Mouse (Mus musculus) MEL (cell line): ENCODE results near the gene Ppp2r5d. TPM values are rescaled to one million over a fixed set of nuclear protein-coding genes. Genes with fewer than 3 reads are reported as not detected.
A peak's percentile ranks its signal among the peaks of the same experiment; 100 is the strongest.

ENCODE experiments used
- DNase-seq: peaks from one replicate; pipeline ENCODE4 v3.0.0; 2011; ENCODE audit warnings: low read depth, low spot score
- H3K27ac ChIP-seq: 2 replicates; pipeline ENCODE4 v1.5.1; 2012; ENCODE audit warnings: low read depth, mild to moderate bottlenecking, control low read depth, low read length, moderate library complexity; ENCODE audit not compliant: control insufficient read depth
- H3K27me3 ChIP-seq, 2 experiments: fragments of 150-350 bp in 1 of 2; sonication (generic) in 1 of 2; 2 replicates each; pipeline ENCODE4 v1.6.1; 2012; ENCODE audit warnings: low read length in 2 of 2, mild to moderate bottlenecking in 2 of 2, improper control_type of control experiment in 1 of 2, moderate library complexity in 1 of 2; ENCODE audit not compliant: insufficient read depth in 2 of 2, control insufficient read depth in 1 of 2
- H3K36me3 ChIP-seq, 2 experiments: 2 replicates each; pipeline ENCODE4 v1.6.1; 2012 to 2014; ENCODE audit warnings: low read length in 2 of 2, improper control_type of control experiment in 1 of 2, inconsistent platforms in 1 of 2, mild to moderate bottlenecking in 1 of 2; ENCODE audit not compliant: insufficient read depth in 2 of 2, control insufficient read depth in 1 of 2
- H3K4me1 ChIP-seq, 2 experiments: fragments of 150-350 bp in 1 of 2; sonication (generic) in 1 of 2; 2 replicates each; pipeline ENCODE4 v1.6.1; 2012; ENCODE audit warnings: low read length in 2 of 2, improper control_type of control experiment in 1 of 2, mild to moderate bottlenecking in 1 of 2; ENCODE audit not compliant: insufficient read depth in 2 of 2, control insufficient read depth in 1 of 2
- H3K4me3 ChIP-seq, 2 experiments: fragments of 150-350 bp in 1 of 2; sonication (generic) in 1 of 2; 2 replicates each; pipeline ENCODE4 v1.5.1; 2012; ENCODE audit warnings: low read depth in 2 of 2, low read length in 2 of 2, mild to moderate bottlenecking in 2 of 2, moderate library complexity in 2 of 2, control low read depth in 1 of 2, improper control_type of control experiment in 1 of 2; ENCODE audit not compliant: control insufficient read depth in 1 of 2, insufficient read depth in 1 of 2
- H3K79me2 ChIP-seq: 2 replicates; pipeline ENCODE4 v1.6.1; 2012; ENCODE audit warnings: mild to moderate bottlenecking, low read length, moderate library complexity; ENCODE audit not compliant: control insufficient read depth, poor library complexity, insufficient read depth
- H3K9ac ChIP-seq: 2 replicates; pipeline ENCODE4 v1.6.1; 2012; ENCODE audit warnings: low read depth, mild to moderate bottlenecking, control low read depth, low read length, moderate library complexity; ENCODE audit not compliant: control insufficient read depth, poor library complexity, severe bottlenecking
- H3K9me3 ChIP-seq: fragments of 150-350 bp; sonication (generic); replicated peaks from 2 replicates; pipeline ENCODE4 v1.6.1; 2012; ENCODE audit warnings: mild to moderate bottlenecking, low read length, improper control_type of control experiment, moderate library complexity; ENCODE audit not compliant: insufficient read depth
- BHLHE40 ChIP-seq: IDR thresholded peaks from 2 replicates; pipeline ENCODE4 v1.6.1; 2012; ENCODE audit warnings: low read depth, mild to moderate bottlenecking, inconsistent platforms, low read length, improper control_type of control experiment, borderline replicate concordance
- CHD1 ChIP-seq: IDR thresholded peaks from 2 replicates; pipeline ENCODE4 v1.6.1; 2012; ENCODE audit warnings: low read depth, mild to moderate bottlenecking, inconsistent platforms, low read length, improper control_type of control experiment
- CHD2 ChIP-seq: IDR thresholded peaks from 2 replicates; pipeline ENCODE4 v1.6.1; 2011; ENCODE audit warnings: low read length, improper control_type of control experiment
- CTCF ChIP-seq, 3 experiments: IDR thresholded peaks in 2 of 3; conservative IDR thresholded peaks in 1 of 3; 2 replicates each; pipeline ENCODE4 v1.5.1; 2011 to 2012; ENCODE audit warnings: low read length in 3 of 3, low read depth in 2 of 3, mild to moderate bottlenecking in 2 of 3, improper control_type of control experiment in 1 of 3, inconsistent platforms in 1 of 3, mixed read lengths in 1 of 3, moderate library complexity in 1 of 3; ENCODE audit not compliant: control insufficient read depth in 1 of 3, insufficient read depth in 1 of 3, poor library complexity in 1 of 3, severe bottlenecking in 1 of 3
- E2F4 ChIP-seq: IDR thresholded peaks from 2 replicates; pipeline ENCODE4 v1.6.1; 2011; ENCODE audit warnings: low read depth, low read length, improper control_type of control experiment, borderline replicate concordance
- ELF1 ChIP-seq: IDR thresholded peaks from 2 replicates; pipeline ENCODE4 v1.6.1; 2014; ENCODE audit warnings: low read depth, mild to moderate bottlenecking, inconsistent platforms, low read length, improper control_type of control experiment, moderate library complexity
- EP300 ChIP-seq, 2 experiments: IDR thresholded peaks; 2 replicates each; pipeline ENCODE4 v1.6.1; 2011; ENCODE audit warnings: improper control_type of control experiment in 2 of 2, low read length in 2 of 2, low read depth in 1 of 2, mild to moderate bottlenecking in 1 of 2
- ETS1 ChIP-seq: IDR thresholded peaks from 2 replicates; pipeline ENCODE4 v1.6.1; 2012; ENCODE audit warnings: low read depth, mild to moderate bottlenecking, inconsistent platforms, low read length, improper control_type of control experiment, moderate library complexity
- GABPA ChIP-seq: IDR thresholded peaks from 2 replicates; pipeline ENCODE4 v1.6.1; 2012; ENCODE audit warnings: low read depth, mild to moderate bottlenecking, inconsistent platforms, low read length, improper control_type of control experiment, moderate library complexity
- GATA1 ChIP-seq: IDR thresholded peaks from 2 replicates; pipeline ENCODE4 v1.6.1; 2011; ENCODE audit warnings: low read depth, low read length, improper control_type of control experiment
- HCFC1 ChIP-seq: IDR thresholded peaks from 2 replicates; pipeline ENCODE4 v1.6.1; 2012; ENCODE audit warnings: low read depth, mild to moderate bottlenecking, inconsistent platforms, low read length, improper control_type of control experiment, moderate library complexity
- JUND ChIP-seq: IDR thresholded peaks from 2 replicates; pipeline ENCODE4 v1.6.1; 2011; ENCODE audit warnings: low read depth, mild to moderate bottlenecking, improper control_type of control experiment, low read length
- KAT2A ChIP-seq: conservative IDR thresholded peaks from 2 replicates; pipeline ENCODE4 v1.6.1; 2012; ENCODE audit warnings: low read depth, low read length, improper control_type of control experiment, inconsistent platforms
- MAFK ChIP-seq: IDR thresholded peaks from 2 replicates; pipeline ENCODE4 v1.6.1; 2011; ENCODE audit warnings: low read depth, mild to moderate bottlenecking, low read length, improper control_type of control experiment, borderline replicate concordance
- MAX ChIP-seq: IDR thresholded peaks from 2 replicates; pipeline ENCODE4 v1.6.1; 2011; ENCODE audit warnings: low read length, improper control_type of control experiment
- MAZ ChIP-seq: IDR thresholded peaks from 2 replicates; pipeline ENCODE4 v1.6.1; 2012; ENCODE audit warnings: low read depth, mild to moderate bottlenecking, inconsistent platforms, low read length, improper control_type of control experiment
- MEF2A ChIP-seq: IDR thresholded peaks from 2 replicates; pipeline ENCODE4 v1.6.1; 2014; ENCODE audit warnings: low read depth, mild to moderate bottlenecking, inconsistent platforms, low read length, improper control_type of control experiment; ENCODE audit not compliant: poor library complexity, insufficient replicate concordance, severe bottlenecking; ENCODE audit errors: extremely low read depth
- MXI1 ChIP-seq: IDR thresholded peaks from 2 replicates; pipeline ENCODE4 v1.6.1; 2011; ENCODE audit warnings: mild to moderate bottlenecking, low read depth, low read length, improper control_type of control experiment
- MYB ChIP-seq: IDR thresholded peaks from 2 replicates; pipeline ENCODE4 v1.6.1; 2011; ENCODE audit warnings: mild to moderate bottlenecking, low read depth, low read length, improper control_type of control experiment
- MYC ChIP-seq: IDR thresholded peaks from 2 replicates; pipeline ENCODE4 v1.6.1; 2011; ENCODE audit warnings: low read depth, mild to moderate bottlenecking, low read length, improper control_type of control experiment, moderate library complexity
- NELFE ChIP-seq: IDR thresholded peaks from 2 replicates; pipeline ENCODE4 v1.6.1; 2011; ENCODE audit warnings: low read depth, low read length, improper control_type of control experiment
- NRF1 ChIP-seq: IDR thresholded peaks from 2 replicates; pipeline ENCODE4 v1.6.1; 2014; ENCODE audit warnings: low read depth, mild to moderate bottlenecking, inconsistent platforms, low read length, improper control_type of control experiment, moderate library complexity; ENCODE audit not compliant: poor library complexity, insufficient read depth, severe bottlenecking
- POLR2A ChIP-seq, 2 experiments: IDR thresholded peaks; 2 replicates each; pipeline ENCODE4 v1.6.1; 2011 to 2012; ENCODE audit warnings: low read length in 2 of 2, mild to moderate bottlenecking in 2 of 2, control low read depth in 1 of 2, improper control_type of control experiment in 1 of 2, low read depth in 1 of 2, moderate library complexity in 1 of 2; ENCODE audit not compliant: control insufficient read depth in 1 of 2, insufficient read depth in 1 of 2, poor library complexity in 1 of 2
- POLR2AphosphoS2 ChIP-seq: IDR thresholded peaks from 2 replicates; pipeline ENCODE4 v1.6.1; 2011; ENCODE audit warnings: low read length, improper control_type of control experiment
- POLR2AphosphoS5 ChIP-seq: IDR thresholded peaks from 2 replicates; pipeline ENCODE4 v1.6.1; 2012; ENCODE audit warnings: low read depth, borderline replicate concordance, mild to moderate bottlenecking, inconsistent platforms, low read length, moderate library complexity, mixed read lengths
- RAD21 ChIP-seq: IDR thresholded peaks from 2 replicates; pipeline ENCODE4 v1.6.1; 2011; ENCODE audit warnings: mild to moderate bottlenecking, low read depth, low read length, improper control_type of control experiment
- RCOR1 ChIP-seq: IDR thresholded peaks from 2 replicates; pipeline ENCODE4 v1.6.1; 2012; ENCODE audit warnings: low read depth, mild to moderate bottlenecking, inconsistent platforms, low read length, improper control_type of control experiment
- SIN3A ChIP-seq: IDR thresholded peaks from 2 replicates; pipeline ENCODE4 v1.6.1; 2012; ENCODE audit warnings: low read length, improper control_type of control experiment, inconsistent platforms
- SMC3 ChIP-seq: IDR thresholded peaks from 2 replicates; pipeline ENCODE4 v1.6.1; 2011; ENCODE audit warnings: low read depth, low read length, improper control_type of control experiment
- TBP ChIP-seq: IDR thresholded peaks from 2 replicates; pipeline ENCODE4 v1.8.0; 2011; ENCODE audit warnings: low read depth, low read length, improper control_type of control experiment
- TCF12 ChIP-seq: IDR thresholded peaks from 2 replicates; pipeline ENCODE4 v1.6.1; 2014; ENCODE audit warnings: low read depth, mild to moderate bottlenecking, inconsistent platforms, low read length, improper control_type of control experiment, moderate library complexity
- UBTF ChIP-seq: IDR thresholded peaks from 2 replicates; pipeline ENCODE4 v1.6.1; 2012; ENCODE audit warnings: low read depth, mild to moderate bottlenecking, inconsistent platforms, low read length, improper control_type of control experiment, moderate library complexity, borderline replicate concordance; ENCODE audit not compliant: insufficient read depth
- USF1 ChIP-seq: IDR thresholded peaks from 2 replicates; pipeline ENCODE4 v1.6.1; 2014; ENCODE audit warnings: low read depth, mild to moderate bottlenecking, inconsistent platforms, low read length, improper control_type of control experiment, moderate library complexity
- USF2 ChIP-seq, 2 experiments: IDR thresholded peaks; 2 replicates each; pipeline ENCODE4 v1.6.1; 2011 to 2012; ENCODE audit warnings: improper control_type of control experiment in 2 of 2, low read length in 2 of 2, borderline replicate concordance in 1 of 2, inconsistent platforms in 1 of 2, low read depth in 1 of 2, mild to moderate bottlenecking in 1 of 2; ENCODE audit not compliant: insufficient read depth in 1 of 2
- ZC3H11A ChIP-seq: IDR thresholded peaks from 2 replicates; pipeline ENCODE4 v1.6.1; 2012; ENCODE audit warnings: low read depth, mild to moderate bottlenecking, inconsistent platforms, low read length, improper control_type of control experiment
- ZKSCAN1 ChIP-seq: IDR thresholded peaks from 2 replicates; pipeline ENCODE4 v1.6.1; 2012; ENCODE audit warnings: low read depth, mild to moderate bottlenecking, inconsistent platforms, low read length, improper control_type of control experiment, moderate library complexity
- ZMIZ1 ChIP-seq: IDR thresholded peaks from 2 replicates; pipeline ENCODE4 v1.6.1; 2012; ENCODE audit warnings: low read depth, mild to moderate bottlenecking, inconsistent platforms, low read length, improper control_type of control experiment, moderate library complexity
- ZNF384 ChIP-seq: IDR thresholded peaks from 2 replicates; pipeline ENCODE4 v1.6.1; 2012; ENCODE audit warnings: low read depth, mild to moderate bottlenecking, inconsistent platforms, low read length, improper control_type of control experiment
- polyA plus RNA-seq, 2 experiments: library from polyadenylated mRNA; stranded (reverse) in 1 of 2; unstranded in 1 of 2; fragments of >175 nt in 1 of 2; fragments of >200 nt in 1 of 2; gene quantifications; 2 replicates each; pipeline versions ENCODE4 v1.2.1 to v1.2.4; 2012; ENCODE audit warnings: low replicate concordance in 2 of 2, low read depth in 1 of 2; ENCODE audit not compliant: insufficient read length in 2 of 2, insufficient read depth in 1 of 2, missing spikeins in 1 of 2
- total RNA-seq: library from RNA; depleted of rRNA; stranded (reverse); fragments of 300-350 nt; gene quantifications from 2 replicates; pipeline ENCODE4 v1.2.3, GENCODE M21; 2012

The Ppp2r5d gene
- total and polyA plus RNA-seq, 3 experiments = 47.6 to 82.9 (median 80.4) TPM

GRCm38 (mm10) chr17:46646322-46646662 lies 58.6 kb downstream of the Ppp2r5d start:
- Histone ChIP-seq H3K9me3 (no peaks in the 10 kb centered on the region), H3K9ac (peak overlapping the region; percentile 96), H3K79me2 (peaks cover 14% of the 10 kb centered on the region), H3K27ac (peak overlapping the region; percentile 73), H3K36me3 (peaks cover 0 to 7% of the 10 kb centered on the region in 2 experiments; a peak in 2 of 4 replicates), H3K4me3 (peak overlapping the region; percentile 88 to 98), H3K4me1 (peaks cover 5 to 12% of the 10 kb centered on the region in 2 experiments; a peak in 3 of 4 replicates), H3K27me3 (no peaks in the 10 kb centered on the region)
- no peak for DNase-seq
- TF ChIP-seq CHD2 (0 out of 2 replicates have a peak, but pooled peaks have one; percentile 6), USF2 (IDR thresholded peaks at IDR 0.05; ENCODE audit: borderline replicate concordance in 1 of 2, insufficient read depth in 1 of 2, low read depth in 1 of 2, low read length in 2 of 2) (peak; percentile 80 to 83), SIN3A (peak; percentile 65; the same call in 1 of the 2 replicates), RCOR1 (no peak), TCF12 (no peak; the same call in 1 of the 2 replicates), MAZ (no peak), ELF1 (no peak), EP300 (IDR thresholded peaks at IDR 0.05; ENCODE audit: low read depth in 1 of 2, low read length in 2 of 2) (no peak), MYC (peak; percentile 87), HCFC1 (no peak), TBP (0 out of 2 replicates have a peak, but pooled peaks have one; percentile 27), MAX (peak; percentile 61; the same call in 1 of the 2 replicates), MAFK (no peak), MEF2A (no peak), ETS1 (no peak), JUND (no peak), CTCF (IDR thresholded peaks at IDR 0.05 in 2 of 3, conservative IDR thresholded peaks at IDR 0.05 in 1 of 3; ENCODE audit: control insufficient read depth in 1 of 3, insufficient read depth in 1 of 3, low read depth in 2 of 3, low read length in 3 of 3, poor library complexity in 1 of 3, severe bottlenecking in 1 of 3) (no peak), NRF1 (no peak), GATA1 (no peak), UBTF (no peak), RAD21 (no peak), USF1 (peak; percentile 89), MYB (no peak), ZNF384 (no peak), GABPA (no peak), POLR2A (IDR thresholded peaks at IDR 0.05; ENCODE audit: control insufficient read depth in 1 of 2, insufficient read depth in 1 of 2, low read depth in 1 of 2, low read length in 2 of 2, poor library complexity in 1 of 2) (peak in 1 of 2 experiments; percentile 96; a peak in 2 of 4 replicates), SMC3 (no peak), CHD1 (no peak), ZC3H11A (no peak), ZKSCAN1 (no peak), BHLHE40 (peak; percentile 82), NELFE (no peak), KAT2A (no peak), POLR2AphosphoS5 (no peak), E2F4 (no peak), MXI1 (peak; percentile 77), ZMIZ1 (no peak), POLR2AphosphoS2 (no peak; the same call in 1 of the 2 replicates)
